ENCODE assay signal across 19 mouse cellular contexts in the genomic region with DNA sequence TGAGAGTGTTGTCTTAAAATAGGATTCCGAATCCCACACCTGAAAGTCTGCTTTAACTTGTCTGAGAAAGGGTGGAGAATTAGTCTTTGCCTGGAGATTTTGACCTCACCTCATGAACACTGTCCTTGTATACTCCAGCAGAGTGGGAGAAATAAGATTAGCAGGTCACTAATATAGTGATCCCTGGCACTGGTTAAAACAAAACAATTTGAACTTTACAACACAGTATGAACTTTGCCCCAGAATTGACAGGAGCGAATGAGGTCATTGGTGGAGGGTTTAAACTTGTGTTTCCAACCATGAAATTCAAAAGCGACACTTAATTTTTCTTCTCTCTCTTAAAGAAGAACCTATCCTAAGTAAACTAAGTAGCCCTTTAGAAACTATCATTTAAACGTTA. TPM values are rescaled to one million over a fixed set of nuclear protein-coding genes. Genes with fewer than 3 reads are reported as not detected.
"Had no signal": no experiment of that assay in that cellular context is flagged by ENCODE, and none has a peak within 500 bp of the region (broad histone marks: within the 10 kb centered on the region; RNA-seq: fewer than 3 reads in every experiment).

No protein-coding gene starts in this region.

- H3K27ac ChIP-seq: left cerebral cortex, adult 2 months; liver, embryonic 13.5 days; macrophage; midbrain, embryonic 12.5 days; midbrain, embryonic 15.5 days; neural tube, embryonic 12.5 days; neural tube, embryonic 15.5 days; stomach, postnatal 0 days had no signal

- ATAC-seq: intestine, postnatal 0 days; lung, postnatal 0 days; midbrain, embryonic 15.5 days had no signal

- H3K4me3 ChIP-seq: left cerebral cortex, adult 2 months; liver, embryonic 13.5 days; midbrain, embryonic 12.5 days; midbrain, embryonic 15.5 days; neural tube, embryonic 12.5 days; neural tube, embryonic 15.5 days had no signal

- DNase-seq: layer of hippocampus, postnatal 36 days; liver, embryonic 13.5 days; lung, embryonic 14.5 days; right cerebral cortex, adult 18-20 months; right cerebral cortex, postnatal 14 days; right cerebral cortex, postnatal 4 days; thymus, adult 2 months; thymus, postnatal 14 days; thymus, postnatal 4 days had no signal

- H3K9me3 ChIP-seq: liver, embryonic 13.5 days; midbrain, embryonic 12.5 days; midbrain, embryonic 15.5 days; neural tube, embryonic 12.5 days; neural tube, embryonic 15.5 days had no signal

- H3K36me3 ChIP-seq: liver, embryonic 13.5 days; midbrain, embryonic 12.5 days; midbrain, embryonic 15.5 days; neural tube, embryonic 12.5 days; neural tube, embryonic 15.5 days had no signal

- H3K4me2 ChIP-seq: liver, embryonic 13.5 days; lung, embryonic 14.5 days; midbrain, embryonic 12.5 days; midbrain, embryonic 15.5 days; neural tube, embryonic 12.5 days; neural tube, embryonic 15.5 days had no signal

- H3K9ac ChIP-seq: liver, embryonic 13.5 days; lung, embryonic 14.5 days; midbrain, embryonic 12.5 days; midbrain, embryonic 15.5 days; neural tube, embryonic 12.5 days; neural tube, embryonic 15.5 days had no signal

- H3K4me1 ChIP-seq: liver, embryonic 13.5 days; midbrain, embryonic 12.5 days; midbrain, embryonic 15.5 days; neural tube, embryonic 12.5 days; neural tube, embryonic 15.5 days had no signal

- H3K27me3 ChIP-seq: liver, embryonic 13.5 days; midbrain, embryonic 12.5 days; midbrain, embryonic 15.5 days; neural tube, embryonic 12.5 days; neural tube, embryonic 15.5 days had no signal

RNA-seq across cellular contexts. Expression of a gene that starts 3.4 kb away (rescaled TPM):
- total RNA-seq: left cerebral cortex, adult 2 months had no signal
- polyA plus RNA-seq: limb, embryonic 11.5 days; liver, embryonic 13.5 days; lung, embryonic 14.5 days; midbrain, embryonic 12.5 days; midbrain, embryonic 15.5 days had no signal
